ENCODE assay signal across 23 mouse cellular contexts in genomic region chr1:18956975-18957374, GRCm38 (mm10).
DNase-seq lines count a peak whose midpoint lies in the region; ATAC-seq and TF ChIP-seq lines count a peak whose summit lies in the region.
"Had no signal": no experiment of that assay in that cellular context is flagged by ENCODE, and none has a peak within 500 bp of the region (broad histone marks: within the 10 kb centered on the region; RNA-seq: fewer than 3 reads in every experiment).

No protein-coding gene starts in this region.

- no peaks in the 10 kb centered on the region for H3K36me3 ChIP-seq in forebrain, embryonic 15.5 days
- no peaks in the 10 kb centered on the region for H3K36me3 ChIP-seq in forebrain, embryonic 12.5 days (replicated peaks)
- no peaks in the 10 kb centered on the region for H3K36me3 ChIP-seq in midbrain, embryonic 14.5 days (ENCODE audit: control insufficient read depth, insufficient read depth, low read length)
- H3K36me3 ChIP-seq in midbrain, postnatal 0 days (ENCODE audit: insufficient read depth, low read length) = no peaks in the 10 kb centered on the region
- H3K36me3 ChIP-seq in embryonic facial prominence, embryonic 12.5 days = no peaks in the 10 kb centered on the region
- H3K36me3 ChIP-seq: forebrain, embryonic 10.5 days had no signal

- no peaks in the 10 kb centered on the region for H3K4me1 ChIP-seq in forebrain, embryonic 15.5 days
- no peaks in the 10 kb centered on the region for H3K4me1 ChIP-seq in forebrain, embryonic 12.5 days
- no peaks in the 10 kb centered on the region for H3K4me1 ChIP-seq in midbrain, embryonic 14.5 days (ENCODE audit: control insufficient read depth, insufficient read depth, low read length)
- H3K4me1 ChIP-seq in midbrain, postnatal 0 days (ENCODE audit: insufficient read depth, low read length) = no peaks in the 10 kb centered on the region
- H3K4me1 ChIP-seq in embryonic facial prominence, embryonic 12.5 days = no peaks in the 10 kb centered on the region

- no peak overlapping the region for H3K9ac ChIP-seq in forebrain, embryonic 15.5 days (replicated peaks)
- H3K9ac ChIP-seq in forebrain, embryonic 12.5 days = no peak overlapping the region
- H3K9ac ChIP-seq in midbrain, embryonic 14.5 days (replicated peaks; ENCODE audit: low read length) = no peak overlapping the region
- H3K9ac ChIP-seq in midbrain, postnatal 0 days (replicated peaks; ENCODE audit: low read length, poor library complexity, severe bottlenecking) = no peak overlapping the region
- no peak overlapping the region for H3K9ac ChIP-seq in embryonic facial prominence, embryonic 12.5 days
- H3K9ac ChIP-seq: hindbrain, embryonic 14.5 days; liver, embryonic 14.5 days had no signal

- no peaks in the 10 kb centered on the region for H3K27me3 ChIP-seq in forebrain, embryonic 15.5 days
- H3K27me3 ChIP-seq in forebrain, embryonic 12.5 days = no peaks in the 10 kb centered on the region
- H3K27me3 ChIP-seq in midbrain, embryonic 14.5 days (ENCODE audit: control insufficient read depth, insufficient read depth, low read length) = no peaks in the 10 kb centered on the region
- no peaks in the 10 kb centered on the region for H3K27me3 ChIP-seq in midbrain, postnatal 0 days (ENCODE audit: insufficient read depth, low read length)
- no peaks in the 10 kb centered on the region for H3K27me3 ChIP-seq in embryonic facial prominence, embryonic 12.5 days

- 55% methylated on average over 6 of the region's 6 CpGs for WGBS in forebrain, embryonic 15.5 days
- 63% methylated on average over 6 of the region's 6 CpGs for WGBS in forebrain, embryonic 12.5 days
- WGBS in midbrain, embryonic 14.5 days = 64% methylated on average over 6 of the region's 6 CpGs
- 65% methylated on average over 6 of the region's 6 CpGs for WGBS in midbrain, postnatal 0 days
- 25% methylated on average over 6 of the region's 6 CpGs for WGBS in embryonic facial prominence, embryonic 12.5 days

- 0 out of 2 replicates have a peak, but pooled peaks have one; percentile 11 for ATAC-seq in forebrain, embryonic 15.5 days (replicated peaks)
- ATAC-seq in forebrain, embryonic 12.5 days (ENCODE audit: low FRiP score) = no peak
- ATAC-seq in midbrain, embryonic 14.5 days (ENCODE audit: low FRiP score, low TSS enrichment) = peak; percentile 58; the same call in 1 of the 2 replicates
- no peak for ATAC-seq in midbrain, postnatal 0 days (ENCODE audit: low FRiP score)
- peak; percentile 64; the same call in 1 of the 2 replicates for ATAC-seq in embryonic facial prominence, embryonic 12.5 days (ENCODE audit: insufficient number of reproducible peaks, insufficient read depth, low FRiP score, low TSS enrichment)

- H3K27ac ChIP-seq in forebrain, embryonic 15.5 days (replicated peaks) = no peak overlapping the region
- no peak overlapping the region for H3K27ac ChIP-seq in forebrain, embryonic 12.5 days
- H3K27ac ChIP-seq in midbrain, embryonic 14.5 days (replicated peaks; ENCODE audit: low read depth, low read length) = no peak overlapping the region
- no peak overlapping the region for H3K27ac ChIP-seq in midbrain, postnatal 0 days (ENCODE audit: low read depth, low read length)
- H3K27ac ChIP-seq in embryonic facial prominence, embryonic 12.5 days = no peak overlapping the region
- H3K27ac ChIP-seq: forebrain, embryonic 10.5 days; hindbrain, embryonic 14.5 days; liver, embryonic 14.5 days; macrophage had no signal

- DNase-seq in midbrain, embryonic 14.5 days = peak; percentile 24
- DNase-seq in midbrain, postnatal 0 days (ENCODE audit: low spot score) = no peak
- peak; percentile 82 for DNase-seq in retina, postnatal 1 day
- DNase-seq in left cerebral cortex, adult 18-20 months (ENCODE audit: low spot score in 2 of 2) = no peak
- DNase-seq in layer of hippocampus, postnatal 36 days = no peak
- DNase-seq: adrenal gland, postnatal 25 days; cerebellum, adult 18-20 months; cerebellum, postnatal 10 days; gastrocnemius, postnatal 14 days; kidney, adult 11 months; kidney, postnatal 36 days; liver; lung, adult 2 months; lung, postnatal 10 days; right cerebral cortex, postnatal 14 days; thymus, postnatal 14 days had no signal

- H3K4me2 ChIP-seq in forebrain, embryonic 15.5 days (replicated peaks) = no peak overlapping the region
- H3K4me2 ChIP-seq in forebrain, embryonic 12.5 days = no peak overlapping the region
- no peak overlapping the region for H3K4me2 ChIP-seq in midbrain, embryonic 14.5 days (ENCODE audit: low read length)
- H3K4me2 ChIP-seq in midbrain, postnatal 0 days (ENCODE audit: low read depth, low read length, poor library complexity, severe bottlenecking) = no peak overlapping the region
- H3K4me2 ChIP-seq in embryonic facial prominence, embryonic 12.5 days (replicated peaks) = no peak overlapping the region
- H3K4me2 ChIP-seq: hindbrain, embryonic 14.5 days had no signal

- no peak overlapping the region for H3K4me3 ChIP-seq in forebrain, embryonic 15.5 days
- H3K4me3 ChIP-seq in forebrain, embryonic 12.5 days (replicated peaks) = no peak overlapping the region
- H3K4me3 ChIP-seq in midbrain, embryonic 14.5 days (replicated peaks; ENCODE audit: low read depth, low read length) = no peak overlapping the region
- no peak overlapping the region for H3K4me3 ChIP-seq in midbrain, postnatal 0 days (ENCODE audit: low read depth, low read length)
- H3K4me3 ChIP-seq in embryonic facial prominence, embryonic 12.5 days = no peak overlapping the region
- H3K4me3 ChIP-seq: forebrain, embryonic 10.5 days had no signal

- no peak for TF ChIP-seq CTCF in midbrain, postnatal 0 days (IDR thresholded peaks at IDR 0.05)

- H3K9me3 ChIP-seq in forebrain, embryonic 15.5 days = no peaks in the 10 kb centered on the region
- no peaks in the 10 kb centered on the region for H3K9me3 ChIP-seq in forebrain, embryonic 12.5 days
- no peaks in the 10 kb centered on the region for H3K9me3 ChIP-seq in midbrain, embryonic 14.5 days (ENCODE audit: control insufficient read depth, low read length)
- no peaks in the 10 kb centered on the region for H3K9me3 ChIP-seq in midbrain, postnatal 0 days (ENCODE audit: low read length)
- no peaks in the 10 kb centered on the region for H3K9me3 ChIP-seq in embryonic facial prominence, embryonic 12.5 days
- H3K9me3 ChIP-seq: forebrain, embryonic 10.5 days had no signal

Comparison
In these comparisons a context has a peak if more than half of its experiments do, and no peak if none do; other contexts are left out.
1. ATAC-seq: peak in forebrain, embryonic 15.5 days (single experiment), midbrain, embryonic 14.5 days (single experiment) and embryonic facial prominence, embryonic 12.5 days (single experiment); none in forebrain, embryonic 12.5 days (single experiment) and midbrain, postnatal 0 days (single experiment).
2. DNase-seq: peak in midbrain, embryonic 14.5 days (single experiment) and retina, postnatal 1 day (single experiment); none in midbrain, postnatal 0 days (single experiment), left cerebral cortex, adult 18-20 months (0 of 2) and layer of hippocampus, postnatal 36 days (0 of 2).